Mouse (Mus musculus) adipocyte (in vitro differentiated cells): ENCODE results near the gene 2900026A02Rik.

Source experiments
- DNase-seq: peaks from one replicate; pipeline ENCODE4 v3.0.0-alpha.2; 2016; ENCODE audit warnings: low spot score

Gene 2900026A02Rik

GRCm38 (mm10) chr5:113147994-113148471 is 73.0 kb downstream of the 2900026A02Rik start:
- no peak for DNase-seq

GRCm38 (mm10) chr5:113146656-113147055 is 74.4 kb downstream of the 2900026A02Rik start:
- no peak for DNase-seq

- no peak for DNase-seq
Measured at GRCm38 (mm10) chr5:113145171-113145570, 75.9 kb downstream of the 2900026A02Rik start.

- DNase-seq, result no peak
Measured at GRCm38 (mm10) chr5:113142486-113142885, 78.5 kb downstream of the 2900026A02Rik start.

- DNase-seq, result no peak
Measured at GRCm38 (mm10) chr5:113142018-113142417, 79.0 kb downstream of the 2900026A02Rik start.

GRCm38 (mm10) chr5:113140872-113141271 is 80.2 kb downstream of the 2900026A02Rik start:
- no peak for DNase-seq

GRCm38 (mm10) chr5:113140051-113140450 is 81.0 kb downstream of the 2900026A02Rik start:
- DNase-seq, result no peak

GRCm38 (mm10) chr5:113139064-113139726 is 81.8 kb downstream of the 2900026A02Rik start:
- DNase-seq, result no peak

GRCm38 (mm10) chr5:113138319-113139063 is 82.5 kb downstream of the 2900026A02Rik start:
- DNase-seq, result no peak

- no peak for DNase-seq
Measured at GRCm38 (mm10) chr5:113137691-113138318, 83.2 kb downstream of the 2900026A02Rik start.

GRCm38 (mm10) chr5:113136951-113137487 is 84.0 kb downstream of the 2900026A02Rik start:
- DNase-seq, result no peak

- DNase-seq, result no peak
Measured at GRCm38 (mm10) chr5:113135513-113135912, 85.5 kb downstream of the 2900026A02Rik start.

- no peak for DNase-seq
Measured at GRCm38 (mm10) chr5:113133722-113134710, 87.0 kb downstream of the 2900026A02Rik start.

GRCm38 (mm10) chr5:113133080-113133491 is 88.0 kb downstream of the 2900026A02Rik start:
- no peak for DNase-seq

- DNase-seq, result no peak
Measured at GRCm38 (mm10) chr5:113132635-113133041, 88.4 kb downstream of the 2900026A02Rik start.

- no peak for DNase-seq
Measured at GRCm38 (mm10) chr5:113128426-113128825, 92.6 kb downstream of the 2900026A02Rik start.

- DNase-seq, result no peak
Measured at GRCm38 (mm10) chr5:113126476-113126875, 94.6 kb downstream of the 2900026A02Rik start.

- DNase-seq, result no peak
Measured at GRCm38 (mm10) chr5:113123693-113124092, 97.3 kb downstream of the 2900026A02Rik start.

GRCm38 (mm10) chr5:113122326-113123054 is 98.5 kb downstream of the 2900026A02Rik start:
- no peak for DNase-seq

- DNase-seq, result no peak
Measured at GRCm38 (mm10) chr5:113121591-113121875, 99.5 kb downstream of the 2900026A02Rik start.
